Mouse (Mus musculus) forebrain, embryonic 16.5 days (tissue): Measurements from ENCODE around the gene Ctso. TPM values are rescaled to one million over a fixed set of nuclear protein-coding genes. Genes with fewer than 3 reads are reported as not detected.

Experiments used
- ATAC-seq: fragments of 200-750 bp; cut with Nextera tagmentation; 2 replicates; pipeline ENCODE4 v1.8.0; 2017; ENCODE audit warnings: mild to moderate bottlenecking, moderate library complexity
- H3K27ac ChIP-seq: fragments of 300-500 bp; sonication (generic); 2 replicates; pipeline ENCODE4 v1.5.1; 2014; ENCODE audit warnings: low read length, control low read depth
- H3K27me3 ChIP-seq: fragments of 300-500 bp; sonication (generic); replicated peaks from 2 replicates; pipeline ENCODE4 v1.6.1; 2014; ENCODE audit warnings: low read length; ENCODE audit not compliant: control insufficient read depth, insufficient read depth
- H3K36me3 ChIP-seq: fragments of 300-500 bp; sonication (generic); 2 replicates; pipeline ENCODE4 v1.6.1; 2014; ENCODE audit not compliant: control insufficient read depth, insufficient read depth
- H3K4me1 ChIP-seq: fragments of 300-500 bp; sonication (generic); replicated peaks from 2 replicates; pipeline ENCODE4 v1.6.1; 2014; ENCODE audit warnings: low read length; ENCODE audit not compliant: control insufficient read depth, insufficient read depth
- H3K4me2 ChIP-seq: fragments of 300-500 bp; sonication (generic); 2 replicates; pipeline ENCODE4 v1.6.1; 2014; ENCODE audit warnings: mild to moderate bottlenecking, low read length, control low read depth
- H3K4me3 ChIP-seq: fragments of 300-500 bp; sonication (generic); replicated peaks from 2 replicates; pipeline ENCODE4 v1.5.1; 2014; ENCODE audit warnings: mild to moderate bottlenecking, low read length, control low read depth
- H3K9ac ChIP-seq: fragments of 300-500 bp; sonication (generic); replicated peaks from 2 replicates; pipeline ENCODE4 v1.6.1; 2014; ENCODE audit warnings: low read depth, low read length, control low read depth
- H3K9me3 ChIP-seq: fragments of 300-500 bp; sonication (generic); 2 replicates; pipeline ENCODE4 v1.6.1; 2016; ENCODE audit warnings: low read length; ENCODE audit not compliant: control insufficient read depth
- WGBS: fragments of 180-500 bp; shearing (Covaris S2); extraction: QIAGEN DNeasy Blood & Tissue Kit; methylation state at CpG from one replicate; pipeline ENCODE4 v1.1.7; 2014; 5-methylcytosine and 5-hydroxymethylcytosine counted together
- polyA plus RNA-seq: library from polyadenylated mRNA; unstranded; fragments of >200 nt; fragmentation: Nextera tagmentation; extraction: Ambion mirVana; gene quantifications from 2 replicates; pipeline ENCODE4 v1.2.1, GENCODE M21; 2015

Gene Ctso
- polyA plus RNA-seq, 1 experiment from 2014 or later: 6.8 TPM

- no peaks in the 10 kb centered on the region for H3K36me3 ChIP-seq
- no peak overlapping the region for H3K4me3 ChIP-seq
- peak; percentile 64 for ATAC-seq
- no peaks in the 10 kb centered on the region for H3K9me3 ChIP-seq
- H3K4me1 ChIP-seq: no peaks in the 10 kb centered on the region
- no peak overlapping the region for H3K9ac ChIP-seq
- WGBS: 0% methylated on average over 1 of the region's 1 CpGs
- H3K27me3 ChIP-seq: no peaks in the 10 kb centered on the region
- no peak overlapping the region for H3K27ac ChIP-seq
- no peak overlapping the region for H3K4me2 ChIP-seq
These were observed 63.6 kb downstream of the Ctso start for GRCm38 (mm10) chr3:81995988-81996387.

Other genes with a start within 250 kb of the Ctso start
- gene Tdo2, start 43.6 kb downstream of the Ctso start, polyA plus RNA-seq: 0.97 and 1.3 TPM in 2 replicates
- gene Asic5, start 49.7 kb downstream of the Ctso start, polyA plus RNA-seq: 0.21 TPM in 1 of 2 replicates, not detected in the other
- gene Gucy1b1, start 142.1 kb downstream of the Ctso start, polyA plus RNA-seq: 79.4 and 82.4 TPM in 2 replicates
- 68.9 and 75.3 TPM in 2 replicates for gene Gucy1a1, start 213.2 kb downstream of the Ctso start, polyA plus RNA-seq